Mouse (Mus musculus): ENCODE measurements around the gene Eepd1. TPM values are rescaled to one million over a fixed set of nuclear protein-coding genes. Genes with fewer than 3 reads are reported as not detected.

Eepd1 gene
- polyA plus RNA-seq, 1 experiment from 2014 or later: 11.0 TPM

GRCm38 (mm10) chr9:25541355-25541754 is 60.0 kb downstream of the Eepd1 start:
- 58% methylated on average over 4 of the region's 4 CpGs for WGBS
- H3K4me3 ChIP-seq (ENCODE audit: low read length): no peak overlapping the region
- ATAC-seq (ENCODE audit: low read depth): no peak
- no peak overlapping the region for H3K9ac ChIP-seq (ENCODE audit: low read length)
- H3K4me1 ChIP-seq (replicated peaks; ENCODE audit: control insufficient read depth, insufficient read depth, low read length): no peaks in the 10 kb centered on the region
- no peaks in the 10 kb centered on the region for H3K27me3 ChIP-seq (ENCODE audit: control insufficient read depth, insufficient read depth, low read depth, low read length)
- H3K4me2 ChIP-seq (ENCODE audit: low read depth, low read length): no peak overlapping the region
- H3K9me3 ChIP-seq (ENCODE audit: control insufficient read depth, low read length): no peaks in the 10 kb centered on the region
- H3K27ac ChIP-seq (ENCODE audit: low read length): no peak overlapping the region
- H3K36me3 ChIP-seq (ENCODE audit: control insufficient read depth, insufficient read depth, low read length): no peaks in the 10 kb centered on the region

DNA sequence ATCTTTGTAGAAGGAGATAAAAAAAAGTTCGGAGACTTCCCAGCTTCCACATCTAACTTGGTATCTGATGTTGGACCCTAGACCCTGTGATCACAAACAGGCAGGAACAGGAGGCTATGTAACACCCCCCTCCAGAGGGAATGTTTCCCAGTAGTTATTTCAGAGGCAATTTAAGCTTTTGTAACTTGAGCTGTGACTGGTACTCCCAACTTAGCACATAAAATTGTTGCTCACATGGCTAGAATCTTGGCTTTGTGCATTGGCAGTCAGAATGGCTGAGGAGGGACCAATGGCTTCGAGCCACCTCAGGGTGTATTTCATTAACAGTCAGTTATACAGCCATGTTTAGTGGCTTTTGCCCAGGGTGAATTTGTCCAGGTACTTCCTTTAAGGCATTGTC is 63.9 kb downstream of the Eepd1 start:
- Histone ChIP-seq H3K4me1 (replicated peaks; ENCODE audit: control insufficient read depth, insufficient read depth, low read length) (no peaks in the 10 kb centered on the region), H3K36me3 (ENCODE audit: control insufficient read depth, insufficient read depth, low read length) (no peaks in the 10 kb centered on the region), H3K4me3 (ENCODE audit: low read length) (no peak overlapping the region), H3K9me3 (ENCODE audit: control insufficient read depth, low read length) (no peaks in the 10 kb centered on the region), H3K27me3 (ENCODE audit: control insufficient read depth, insufficient read depth, low read depth, low read length) (no peaks in the 10 kb centered on the region), H3K27ac (ENCODE audit: low read length) (no peak overlapping the region), H3K9ac (ENCODE audit: low read length) (no peak overlapping the region), H3K4me2 (ENCODE audit: low read depth, low read length) (no peak overlapping the region)
- 79% methylated on average over 2 of the region's 2 CpGs for WGBS
- no peak for ATAC-seq (ENCODE audit: low read depth)

DNA sequence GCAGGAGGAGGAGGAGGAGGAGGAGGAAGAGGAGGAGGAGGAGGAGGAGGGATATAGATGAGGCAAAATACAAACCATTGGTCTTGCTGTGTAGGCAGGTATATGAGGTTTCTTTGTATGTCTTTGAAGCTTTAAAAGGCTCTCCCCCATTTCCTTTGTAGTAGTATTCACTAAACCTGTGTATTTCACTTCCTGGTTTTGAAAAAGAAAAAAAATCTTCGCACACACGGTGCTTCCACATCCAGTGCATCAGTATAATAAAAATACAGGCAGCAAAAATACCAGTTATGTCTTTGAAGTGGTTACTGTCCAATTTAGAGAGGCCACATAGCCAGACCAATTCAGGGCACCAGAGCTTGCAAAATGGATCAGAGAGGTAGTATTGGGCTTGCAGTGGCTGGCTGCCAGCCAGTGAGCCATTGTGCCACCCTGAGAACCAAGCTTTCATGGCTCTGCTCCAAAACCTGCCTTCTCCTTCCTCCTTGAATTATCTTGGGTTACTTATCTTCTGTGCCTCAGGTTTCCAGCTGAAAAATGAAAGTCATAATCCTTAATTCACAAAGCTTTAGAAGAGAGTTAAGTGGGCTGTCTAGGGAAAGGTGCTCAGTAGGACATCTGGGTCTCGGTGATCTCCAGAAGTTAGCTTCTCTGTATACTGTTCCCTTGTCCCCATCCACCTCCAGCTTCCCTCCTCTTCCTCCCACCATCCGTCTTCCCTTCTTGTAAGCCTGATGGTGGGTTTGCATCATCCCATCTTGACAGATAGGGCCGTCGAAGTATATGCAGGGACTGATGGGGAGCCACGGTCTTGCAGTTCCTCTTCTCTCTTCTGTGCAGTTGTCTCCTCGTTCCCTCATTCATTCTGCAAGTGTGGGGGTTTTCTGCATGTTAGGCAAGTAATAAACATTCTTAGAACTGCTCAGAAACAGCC is 68.0 kb downstream of the Eepd1 start:
- WGBS: 80% methylated on average over 8 of the region's 8 CpGs
- Histone ChIP-seq H3K4me1 (replicated peaks; ENCODE audit: control insufficient read depth, insufficient read depth, low read length) (0 out of 2 replicates have a peak, but pooled peaks cover 2% of the 10 kb centered on the region), H3K9me3 (ENCODE audit: control insufficient read depth, low read length) (no peaks in the 10 kb centered on the region), H3K36me3 (ENCODE audit: control insufficient read depth, insufficient read depth, low read length) (no peaks in the 10 kb centered on the region), H3K27ac (ENCODE audit: low read length) (no peak overlapping the region), H3K9ac (ENCODE audit: low read length) (no peak overlapping the region), H3K27me3 (ENCODE audit: control insufficient read depth, insufficient read depth, low read depth, low read length) (no peaks in the 10 kb centered on the region), H3K4me2 (ENCODE audit: low read depth, low read length) (no peak overlapping the region), H3K4me3 (ENCODE audit: low read length) (no peak overlapping the region)
- ATAC-seq (ENCODE audit: low read depth): no peak

- ATAC-seq (ENCODE audit: low read depth): no peak
- no peak overlapping the region for H3K4me2 ChIP-seq (ENCODE audit: low read depth, low read length)
- H3K27me3 ChIP-seq (ENCODE audit: control insufficient read depth, insufficient read depth, low read depth, low read length): no peaks in the 10 kb centered on the region
- 0 out of 2 replicates have a peak, but pooled peaks cover 2% of the 10 kb centered on the region for H3K4me1 ChIP-seq (replicated peaks; ENCODE audit: control insufficient read depth, insufficient read depth, low read length)
- no peaks in the 10 kb centered on the region for H3K36me3 ChIP-seq (ENCODE audit: control insufficient read depth, insufficient read depth, low read length)
- H3K4me3 ChIP-seq (ENCODE audit: low read length): no peak overlapping the region
- H3K27ac ChIP-seq (ENCODE audit: low read length): no peak overlapping the region
- H3K9me3 ChIP-seq (ENCODE audit: control insufficient read depth, low read length): no peaks in the 10 kb centered on the region
- 86% methylated on average over 7 of the region's 7 CpGs for WGBS
- no peak overlapping the region for H3K9ac ChIP-seq (ENCODE audit: low read length)
Observed at GRCm38 (mm10) chr9:25550196-25550595, 68.8 kb downstream of the Eepd1 start.

GRCm38 (mm10) chr9:25552532-25552931 is 71.2 kb downstream of the Eepd1 start:
- Histone ChIP-seq H3K9me3 (ENCODE audit: control insufficient read depth, low read length) (no peaks in the 10 kb centered on the region), H3K4me3 (ENCODE audit: low read length) (no peak overlapping the region), H3K4me1 (replicated peaks; ENCODE audit: control insufficient read depth, insufficient read depth, low read length) (0 out of 2 replicates have a peak, but pooled peaks cover 2% of the 10 kb centered on the region), H3K27ac (ENCODE audit: low read length) (no peak overlapping the region), H3K4me2 (ENCODE audit: low read depth, low read length) (no peak overlapping the region), H3K27me3 (ENCODE audit: control insufficient read depth, insufficient read depth, low read depth, low read length) (no peaks in the 10 kb centered on the region), H3K9ac (ENCODE audit: low read length) (no peak overlapping the region), H3K36me3 (ENCODE audit: control insufficient read depth, insufficient read depth, low read length) (no peaks in the 10 kb centered on the region)
- ATAC-seq (ENCODE audit: low read depth): no peak
- 42% methylated on average over 2 of the region's 2 CpGs for WGBS

GRCm38 (mm10) chr9:25554246-25554803 is 73.0 kb downstream of the Eepd1 start:
- no peaks in the 10 kb centered on the region for H3K9me3 ChIP-seq (ENCODE audit: control insufficient read depth, low read length)
- H3K27ac ChIP-seq (ENCODE audit: low read length): no peak overlapping the region

DNA sequence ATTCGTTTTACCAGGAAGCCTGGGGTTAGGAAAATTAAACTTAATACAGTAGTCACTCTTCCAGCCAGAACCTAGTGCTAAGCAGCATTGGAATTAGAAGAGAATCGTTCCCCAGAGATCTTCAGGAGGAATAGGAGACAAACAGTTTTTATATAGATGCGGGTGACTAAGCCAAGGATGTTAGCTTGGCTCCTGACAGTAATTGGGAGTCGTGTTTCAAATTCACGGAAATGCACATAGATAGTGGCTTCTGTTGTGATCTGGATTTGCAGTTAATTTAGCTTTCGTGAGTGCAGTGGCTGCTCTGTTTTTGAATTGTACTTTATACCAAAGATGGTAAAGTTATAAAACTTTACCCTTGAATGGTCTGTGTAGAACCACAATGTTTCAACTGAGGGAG is 73.9 kb downstream of the Eepd1 start:
- 0 out of 2 replicates have a peak, but pooled peaks cover 6% of the 10 kb centered on the region for H3K4me1 ChIP-seq (replicated peaks; ENCODE audit: control insufficient read depth, insufficient read depth, low read length)
- no peak for ATAC-seq (ENCODE audit: low read depth)
- H3K9me3 ChIP-seq (ENCODE audit: control insufficient read depth, low read length): no peaks in the 10 kb centered on the region
- no peaks in the 10 kb centered on the region for H3K27me3 ChIP-seq (ENCODE audit: control insufficient read depth, insufficient read depth, low read depth, low read length)
- H3K36me3 ChIP-seq (ENCODE audit: control insufficient read depth, insufficient read depth, low read length): no peaks in the 10 kb centered on the region
- no peak overlapping the region for H3K27ac ChIP-seq (ENCODE audit: low read length)
- no peak overlapping the region for H3K4me3 ChIP-seq (ENCODE audit: low read length)
- H3K4me2 ChIP-seq (ENCODE audit: low read depth, low read length): no peak overlapping the region
- no peak overlapping the region for H3K9ac ChIP-seq (ENCODE audit: low read length)
- 52% methylated on average over 6 of the region's 6 CpGs for WGBS

More at GRCm38 (mm10) chr9:25554246-25554803, 73.0 kb downstream of the Eepd1 start:
- Histone ChIP-seq H3K27me3 (ENCODE audit: control insufficient read depth, insufficient read depth, low read depth, low read length) (no peaks in the 10 kb centered on the region), H3K4me1 (replicated peaks; ENCODE audit: control insufficient read depth, insufficient read depth, low read length) (0 out of 2 replicates have a peak, but pooled peaks cover 2% of the 10 kb centered on the region), H3K36me3 (ENCODE audit: control insufficient read depth, insufficient read depth, low read length) (no peaks in the 10 kb centered on the region), H3K4me3 (ENCODE audit: low read length) (no peak overlapping the region), H3K9ac (ENCODE audit: low read length) (no peak overlapping the region), H3K4me2 (ENCODE audit: low read depth, low read length) (no peak overlapping the region)
- no peak for ATAC-seq (ENCODE audit: low read depth)
- WGBS: 53% methylated on average over 6 of the region's 6 CpGs

- H3K9me3 ChIP-seq (ENCODE audit: control insufficient read depth, low read length): no peaks in the 10 kb centered on the region
- WGBS: 81% methylated on average over 3 of the region's 3 CpGs
- no peaks in the 10 kb centered on the region for H3K27me3 ChIP-seq (ENCODE audit: control insufficient read depth, insufficient read depth, low read depth, low read length)
- no peak overlapping the region for H3K4me3 ChIP-seq (ENCODE audit: low read length)
- no peak overlapping the region for H3K27ac ChIP-seq (ENCODE audit: low read length)
- no peak overlapping the region for H3K9ac ChIP-seq (ENCODE audit: low read length)
- no peaks in the 10 kb centered on the region for H3K36me3 ChIP-seq (ENCODE audit: control insufficient read depth, insufficient read depth, low read length)
- 0 out of 2 replicates have a peak, but pooled peaks cover 7% of the 10 kb centered on the region for H3K4me1 ChIP-seq (replicated peaks; ENCODE audit: control insufficient read depth, insufficient read depth, low read length)
- no peak for ATAC-seq (ENCODE audit: low read depth)
- no peak overlapping the region for H3K4me2 ChIP-seq (ENCODE audit: low read depth, low read length)
Observed at GRCm38 (mm10) chr9:25556008-25556407, 74.7 kb downstream of the Eepd1 start.

- ATAC-seq (ENCODE audit: low read depth): no peak
- Histone ChIP-seq H3K4me2 (ENCODE audit: low read depth, low read length) (no peak overlapping the region), H3K36me3 (ENCODE audit: control insufficient read depth, insufficient read depth, low read length) (no peaks in the 10 kb centered on the region), H3K9ac (ENCODE audit: low read length) (no peak overlapping the region), H3K4me3 (ENCODE audit: low read length) (no peak overlapping the region), H3K27me3 (ENCODE audit: control insufficient read depth, insufficient read depth, low read depth, low read length) (no peaks in the 10 kb centered on the region), H3K4me1 (replicated peaks; ENCODE audit: control insufficient read depth, insufficient read depth, low read length) (0 out of 2 replicates have a peak, but pooled peaks cover 7% of the 10 kb centered on the region), H3K9me3 (ENCODE audit: control insufficient read depth, low read length) (no peaks in the 10 kb centered on the region), H3K27ac (ENCODE audit: low read length) (no peak overlapping the region)
- 91% methylated on average over 2 of the region's 2 CpGs for WGBS
Observed at GRCm38 (mm10) chr9:25557378-25557777, 76.0 kb downstream of the Eepd1 start.
